Mouse (Mus musculus) intestine, postnatal 0 days (tissue): Measurements from ENCODE around the gene Cyth4. TPM values are rescaled to one million over a fixed set of nuclear protein-coding genes. Genes with fewer than 3 reads are reported as not detected.

Source experiments
- ATAC-seq: fragments of 200-750 bp; cut with Nextera tagmentation; 2 replicates; pipeline ENCODE4 v1.8.0; 2017; ENCODE audit warnings: mild to moderate bottlenecking, moderate TSS enrichment, moderate library complexity
- H3K27ac ChIP-seq: fragments of 300-500 bp; sonication (generic); 2 replicates; pipeline ENCODE4 v1.5.1; 2014; ENCODE audit warnings: mild to moderate bottlenecking, low read depth, low read length, moderate library complexity
- H3K27me3 ChIP-seq: fragments of 300-500 bp; sonication (generic); replicated peaks from 2 replicates; pipeline ENCODE4 v1.6.1; 2014; ENCODE audit warnings: low read length, mixed read lengths; ENCODE audit not compliant: control insufficient read depth, insufficient read depth
- H3K36me3 ChIP-seq: fragments of 300-500 bp; sonication (generic); 2 replicates; pipeline ENCODE4 v1.6.1; 2014; ENCODE audit warnings: mild to moderate bottlenecking, moderate library complexity; ENCODE audit not compliant: control insufficient read depth, insufficient read depth
- H3K4me1 ChIP-seq: fragments of 300-500 bp; sonication (generic); replicated peaks from 2 replicates; pipeline ENCODE4 v1.6.1; 2014; ENCODE audit warnings: antibody characterized with exemption, low read length, mixed read lengths; ENCODE audit not compliant: control insufficient read depth, insufficient read depth
- H3K4me2 ChIP-seq: fragments of 300-500 bp; sonication (generic); replicated peaks from 2 replicates; pipeline ENCODE4 v1.6.1; 2014; ENCODE audit warnings: low read depth, mild to moderate bottlenecking, moderate library complexity
- H3K4me3 ChIP-seq: fragments of 300-500 bp; sonication (generic); 2 replicates; pipeline ENCODE4 v1.5.1; 2014; ENCODE audit warnings: low read depth, low read length
- H3K9ac ChIP-seq: fragments of 300-500 bp; sonication (generic); 2 replicates; pipeline ENCODE4 v1.6.1; 2014; ENCODE audit warnings: mild to moderate bottlenecking, low read depth, low read length
- H3K9me3 ChIP-seq: fragments of 300-500 bp; sonication (generic); 2 replicates; pipeline ENCODE4 v1.6.1; 2016; ENCODE audit warnings: mixed run types; ENCODE audit not compliant: control insufficient read depth
- CTCF ChIP-seq: sonication (generic); IDR thresholded peaks from 2 replicates; pipeline ENCODE4 v1.5.1; 2016; ENCODE audit warnings: low read depth, mild to moderate bottlenecking, control low read depth, antibody characterized with exemption, moderate library complexity
- WGBS: fragments of 180-500 bp; shearing (Covaris S2); extraction: QIAGEN DNeasy Blood & Tissue Kit; methylation state at CpG from one replicate; pipeline ENCODE4 v1.1.7; 2014; 5-methylcytosine and 5-hydroxymethylcytosine counted together
- polyA plus RNA-seq: library from polyadenylated mRNA; unstranded; fragments of >200 nt; fragmentation: Nextera tagmentation; extraction: Ambion mirVana; gene quantifications from 2 replicates; pipeline ENCODE4 v1.2.1, GENCODE M21; 2015

Cyth4 gene
- polyA plus RNA-seq, 1 experiment from 2014 or later, result 2.5 TPM

DNA sequence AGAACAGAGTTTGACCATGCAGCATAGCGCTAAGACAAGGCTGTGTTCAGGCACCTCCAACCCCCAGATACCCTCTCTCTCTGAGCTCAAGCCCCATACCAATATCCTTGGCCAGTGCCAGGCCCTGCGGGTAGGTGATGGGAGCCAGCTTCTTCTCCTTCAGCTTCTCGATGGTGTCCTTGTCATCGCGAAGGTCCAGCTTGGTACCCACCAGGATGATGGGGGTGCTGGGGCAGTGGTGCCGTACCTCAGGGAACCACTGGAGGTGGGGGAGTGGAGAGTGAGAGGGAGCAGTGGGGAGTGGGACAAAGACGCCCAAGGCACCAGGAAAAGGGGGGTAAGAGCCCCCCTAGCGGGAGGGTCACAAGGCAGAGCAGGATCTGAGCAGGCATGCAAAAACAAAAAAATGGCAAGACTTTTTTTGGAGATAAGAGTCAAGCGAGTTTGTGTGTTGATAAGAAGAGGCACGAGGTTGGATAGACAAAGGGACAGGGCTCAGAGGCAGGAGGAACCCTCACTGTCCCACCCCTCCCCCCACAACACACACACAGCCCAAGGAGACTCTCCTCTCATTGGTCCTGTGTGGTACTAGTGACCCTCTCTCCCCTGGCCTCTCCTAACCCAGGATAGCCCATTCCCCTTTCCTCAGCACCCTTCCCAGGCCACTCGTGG is 31.9 kb upstream of the Cyth4 start:
- H3K4me1 ChIP-seq, result no peaks in the 10 kb centered on the region
- ATAC-seq, result no peak
- H3K9me3 ChIP-seq, result no peaks in the 10 kb centered on the region
- no peaks in the 10 kb centered on the region for H3K27me3 ChIP-seq
- H3K4me3 ChIP-seq, result no peak overlapping the region
- H3K27ac ChIP-seq, result no peak overlapping the region
- WGBS, result 62% methylated on average over 11 of the region's 11 CpGs
- H3K36me3 ChIP-seq, result no peaks in the 10 kb centered on the region
- no peak overlapping the region for H3K9ac ChIP-seq
- TF ChIP-seq CTCF, result no peak
- H3K4me2 ChIP-seq, result no peak overlapping the region

DNA sequence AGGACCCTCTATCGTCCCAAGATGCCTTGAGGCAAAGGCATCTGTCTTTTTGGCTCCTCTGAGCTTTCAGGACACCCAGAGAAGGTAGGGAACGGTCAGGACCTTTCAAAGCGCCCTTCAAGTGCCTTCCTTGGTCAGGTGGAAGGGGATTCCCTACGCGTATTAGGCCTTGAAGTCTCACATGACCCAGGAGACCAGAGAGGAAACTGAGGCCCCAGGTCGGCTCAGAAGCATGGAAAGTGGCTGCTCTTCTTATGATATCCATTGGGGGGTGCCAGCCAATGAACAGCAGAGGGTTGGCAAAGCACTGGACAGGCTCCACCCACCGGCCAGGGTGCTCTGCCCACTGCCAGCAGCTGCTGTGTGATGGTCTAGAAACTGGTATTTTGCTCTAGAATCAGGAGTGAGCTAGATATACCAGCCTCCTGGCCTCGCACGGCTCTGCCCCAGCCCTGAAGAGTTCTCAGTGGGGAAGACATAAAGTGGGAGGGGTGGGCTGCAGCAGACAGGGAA is 29.2 kb upstream of the Cyth4 start:
- WGBS, result 64% methylated on average over 9 of the region's 9 CpGs
- no peak for TF ChIP-seq CTCF
- no peaks in the 10 kb centered on the region for H3K27me3 ChIP-seq
- H3K9ac ChIP-seq, result no peak overlapping the region
- H3K4me3 ChIP-seq, result no peak overlapping the region
- no peaks in the 10 kb centered on the region for H3K4me1 ChIP-seq
- no peaks in the 10 kb centered on the region for H3K36me3 ChIP-seq
- no peak overlapping the region for H3K27ac ChIP-seq
- no peak overlapping the region for H3K4me2 ChIP-seq
- H3K9me3 ChIP-seq, result no peaks in the 10 kb centered on the region
- no peak for ATAC-seq

DNA sequence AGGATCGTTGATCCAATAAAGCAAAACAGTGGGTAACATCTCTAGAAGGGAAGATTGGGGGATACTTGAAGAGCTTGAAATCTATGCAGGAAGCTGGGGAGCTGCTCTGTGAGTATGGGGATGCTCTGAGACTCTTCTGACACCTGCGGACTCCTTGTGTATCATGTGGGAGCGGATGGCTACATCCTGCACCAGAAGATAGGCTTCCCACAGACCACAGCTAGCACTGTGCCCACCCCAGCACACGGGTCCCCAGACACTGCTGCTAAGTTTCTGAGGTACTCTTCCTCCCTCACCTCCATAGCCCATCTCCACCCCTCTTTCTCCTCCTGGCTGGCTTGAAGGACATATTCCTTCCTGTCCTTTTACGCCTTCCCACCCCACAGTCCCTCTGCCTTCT is 26.7 kb upstream of the Cyth4 start:
- Histone ChIP-seq H3K4me1 (no peaks in the 10 kb centered on the region), H3K27ac (no peak overlapping the region), H3K27me3 (no peaks in the 10 kb centered on the region), H3K4me2 (no peak overlapping the region), H3K9me3 (no peaks in the 10 kb centered on the region), H3K9ac (no peak overlapping the region), H3K36me3 (no peaks in the 10 kb centered on the region), H3K4me3 (no peak overlapping the region)
- TF ChIP-seq CTCF, result no peak
- WGBS, result 91% methylated on average over 5 of the region's 5 CpGs
- no peak for ATAC-seq

- TF ChIP-seq CTCF, result no peak
- Histone ChIP-seq H3K9me3 (no peaks in the 10 kb centered on the region), H3K27me3 (no peaks in the 10 kb centered on the region), H3K4me3 (no peak overlapping the region), H3K4me2 (no peak overlapping the region), H3K9ac (no peak overlapping the region), H3K36me3 (no peaks in the 10 kb centered on the region), H3K4me1 (no peaks in the 10 kb centered on the region), H3K27ac (no peak overlapping the region)
- 48% methylated on average over 16 of the region's 16 CpGs for WGBS
- no peak for ATAC-seq
Measured at GRCm38 (mm10) chr15:78571554-78572269, 25.1 kb upstream of the Cyth4 start.

- no peaks in the 10 kb centered on the region for H3K9me3 ChIP-seq
- H3K27me3 ChIP-seq, result no peaks in the 10 kb centered on the region
- 78% methylated on average over 5 of the region's 5 CpGs for WGBS
- no peak overlapping the region for H3K4me3 ChIP-seq
- no peaks in the 10 kb centered on the region for H3K4me1 ChIP-seq
- H3K36me3 ChIP-seq, result no peaks in the 10 kb centered on the region
- no peak overlapping the region for H3K27ac ChIP-seq
- H3K9ac ChIP-seq, result no peak overlapping the region
- no peak for TF ChIP-seq CTCF
- no peak overlapping the region for H3K4me2 ChIP-seq
- no peak for ATAC-seq
Measured at GRCm38 (mm10) chr15:78572270-78572600, 24.6 kb upstream of the Cyth4 start.

GRCm38 (mm10) chr15:78572658-78573397 is 24.0 kb upstream of the Cyth4 start, which contains the start of gene Rac2:
TSS of gene Rac2 (minus strand) at chr15:78572783.
- no peak for ATAC-seq
- no peak within 1 kb of the TSS for H3K4me3 ChIP-seq
- H3K4me2 ChIP-seq, result no peak within 1 kb of the TSS
- H3K27ac ChIP-seq, result no peak within 1 kb of the TSS
- H3K36me3 ChIP-seq, result no peaks in the 10 kb centered on the region
- WGBS, result 66% methylated on average over 8 of the region's 8 CpGs
- H3K4me1 ChIP-seq, result no peaks in the 10 kb centered on the region
- no peaks in the 10 kb centered on the region for H3K9me3 ChIP-seq
- H3K27me3 ChIP-seq, result no peaks in the 10 kb centered on the region
- TF ChIP-seq CTCF, result no peak
- H3K9ac ChIP-seq, result no peak within 1 kb of the TSS
